In the genomic region with DNA sequence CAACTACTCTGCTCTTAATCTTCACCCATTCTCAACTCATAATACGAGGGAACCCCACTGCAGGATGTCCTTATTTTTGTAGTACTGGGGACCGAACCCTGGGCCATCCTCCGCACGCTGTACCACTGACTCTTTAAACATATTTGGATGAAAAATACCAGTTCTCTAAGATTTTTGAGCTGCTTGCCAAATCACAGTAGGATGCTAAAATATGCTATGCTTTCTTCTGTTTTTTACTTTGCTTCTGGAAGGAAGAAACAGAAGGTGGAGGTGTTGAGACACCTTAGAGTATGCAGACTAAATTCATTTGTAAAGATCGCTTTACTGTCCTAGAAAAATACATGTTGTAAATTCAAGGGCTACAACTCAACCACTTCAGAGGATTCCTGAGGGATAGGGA, we compare ENCODE assay signal across 24 mouse cellular contexts. TPM values are rescaled to one million over a fixed set of nuclear protein-coding genes. Genes with fewer than 3 reads are reported as not detected.
DNase-seq lines count a peak whose midpoint lies in the region; ATAC-seq and TF ChIP-seq lines count a peak whose summit lies in the region.
"Had no signal": no experiment of that assay in that cellular context is flagged by ENCODE, and none has a peak within 500 bp of the region (broad histone marks: within the 10 kb centered on the region; RNA-seq: fewer than 3 reads in every experiment).

No protein-coding gene starts in this region.

- 95% methylated on average over 5 of the region's 5 CpGs for WGBS in heart, embryonic 12.5 days

- H3K36me3 ChIP-seq in heart, embryonic 12.5 days, result peaks cover 70% of the 10 kb centered on the region

- no peak for TF ChIP-seq CTCF in layer of hippocampus, adult 2 months (conservative IDR thresholded peaks at IDR 0.05)
- TF ChIP-seq CTCF in left cerebral cortex, adult 2 months (IDR thresholded peaks at IDR 0.05), result no peak

- no peak overlapping the region for H3K4me2 ChIP-seq in heart, embryonic 12.5 days

- peaks cover 20% of the 10 kb centered on the region for H3K4me1 ChIP-seq in heart, embryonic 12.5 days (replicated peaks)

- H3K9ac ChIP-seq in heart, embryonic 12.5 days, result no peak overlapping the region

- peak overlapping the region; percentile 32; the same call in 1 of the 2 replicates for H3K27ac ChIP-seq in layer of hippocampus, adult 2 months
- H3K27ac ChIP-seq in left cerebral cortex, adult 2 months, result peak overlapping the region; percentile 56
- H3K27ac ChIP-seq in heart, embryonic 12.5 days (ENCODE audit: poor library complexity, severe bottlenecking), result no peak overlapping the region

- H3K4me3 ChIP-seq in layer of hippocampus, adult 2 months, result no peak overlapping the region
- no peak overlapping the region for H3K4me3 ChIP-seq in left cerebral cortex, adult 2 months
- no peak overlapping the region for H3K4me3 ChIP-seq in heart, embryonic 12.5 days

- peak; percentile 3 for ATAC-seq in frontal cortex, adult (ENCODE audit: low TSS enrichment)
- ATAC-seq in heart, embryonic 12.5 days (ENCODE audit: insufficient number of reproducible peaks, low FRiP score), result no peak
- ATAC-seq: activated CD4-positive, CD25-positive, alpha-beta regulatory T cell, adult 4 months; CD4-positive, CD25-positive, alpha-beta regulatory T cell, adult 4 months; Patski had no signal

- no peak for DNase-seq in frontal cortex, adult 2 months (ENCODE audit: extremely low spot score in 1 of 2, low spot score in 1 of 2)
- no peak for DNase-seq in layer of hippocampus, adult 2 months (ENCODE audit: low spot score in 2 of 2)
- no peak for DNase-seq in layer of hippocampus, postnatal 36 days
- no peak for DNase-seq in left cerebral cortex, adult 2 months (ENCODE audit: extremely low spot score in 1 of 2, low spot score in 2 of 2)
- no peak for DNase-seq in left cerebral cortex, postnatal 10 days (ENCODE audit: extremely low spot score in 1 of 2, low spot score in 2 of 2)
- DNase-seq in brain, adult 2 months (ENCODE audit: low read depth, low spot score), result peak; percentile 62
- DNase-seq: adrenal gland, adult 2 months; adrenal gland, adult 8-10 months; adrenal gland, postnatal 10 days; adrenal gland, postnatal 14 days; adrenal gland, postnatal 25 days; adrenal gland, postnatal 36 days; B cell, adult 2 months; cerebellum, adult 11 months; cerebellum, adult 11-12 months; cerebellum, adult 18-20 months had no signal

- intact Hi-C loops in left cerebral cortex, adult 2 months (cut with DNase I), result no loop called here
- intact Hi-C loops in left cerebral cortex, postnatal 10 days (cut with DNase I), result no loop called here

- H3K27me3 ChIP-seq in heart, embryonic 12.5 days (replicated peaks), result no peaks in the 10 kb centered on the region
- H3K27me3 ChIP-seq: CH12.LX, Patski had no signal

- H3K9me3 ChIP-seq in heart, embryonic 12.5 days (replicated peaks), result no peaks in the 10 kb centered on the region
- H3K9me3 ChIP-seq: G1E had no signal

RNA-seq across cellular contexts. Expression of a gene that starts 9.1 kb away (rescaled TPM):
- 174 and 198 TPM in 2 replicates for polyA plus RNA-seq in frontal cortex, adult 2 months (2012; rRNA removed)
- total RNA-seq in layer of hippocampus, adult 2 months (2021), result 100 to 1,000 TPM; 121 TPM
- 100 to 1,000 TPM; 112 to 121 TPM for total RNA-seq in layer of hippocampus, postnatal 36 days (2021)
- total RNA-seq in left cerebral cortex, adult 2 months (2021), result 100 to 1,000 TPM; 172 to 174 TPM
- total RNA-seq in left cerebral cortex, postnatal 10 days (2021), result 100 to 1,000 TPM; 118 to 121 TPM
- 32.4 and 33.3 TPM in 2 replicates for polyA plus RNA-seq in heart, embryonic 12.5 days (2016; fragmentation: Nextera tagmentation; extraction: Ambion mirVana)
- total RNA-seq: MEL had no signal
- polyA plus RNA-seq: activated CD4-positive, CD25-positive, alpha-beta regulatory T cell, adult 4 months; G1E had no signal

RNA-seq across cellular contexts. Expression of a gene that starts 46.1 kb away (rescaled TPM):
- 137 and 174 TPM in 2 replicates for polyA plus RNA-seq in frontal cortex, adult 2 months (2012; rRNA removed)
- 100 to 1,000 TPM; 146 to 154 TPM for total RNA-seq in layer of hippocampus, adult 2 months (2021)
- total RNA-seq in layer of hippocampus, postnatal 36 days (2021), result 100 to 1,000 TPM; 158 to 162 TPM
- 100 to 1,000 TPM; 183 to 186 TPM for total RNA-seq in left cerebral cortex, adult 2 months (2021)
- total RNA-seq in left cerebral cortex, postnatal 10 days (2021), result 100 to 1,000 TPM; 170 TPM
- 106 and 107 TPM in 2 replicates for polyA plus RNA-seq in heart, embryonic 12.5 days (2016; fragmentation: Nextera tagmentation; extraction: Ambion mirVana)

RNA-seq across cellular contexts. Expression of a gene that starts 59.6 kb away (rescaled TPM):
- 0.44 and 1.1 TPM in 2 replicates for polyA plus RNA-seq in frontal cortex, adult 2 months (2012; rRNA removed)
- under 1 TPM; 0.39 to 0.61 TPM for total RNA-seq in layer of hippocampus, adult 2 months (2021)
- total RNA-seq in layer of hippocampus, postnatal 36 days (2021), result under 1 TPM; 0.70 to 0.91 TPM
- 1 to 10 TPM; 1.0 to 1.1 TPM for total RNA-seq in left cerebral cortex, adult 2 months (2021)
- under 1 TPM; 0.36 to 0.54 TPM for total RNA-seq in left cerebral cortex, postnatal 10 days (2021)
- 1.3 and 1.5 TPM in 2 replicates for polyA plus RNA-seq in heart, embryonic 12.5 days (2016; fragmentation: Nextera tagmentation; extraction: Ambion mirVana)
- total RNA-seq: CH12.LX, MEL had no signal
- polyA plus RNA-seq: activated CD4-positive, CD25-positive, alpha-beta regulatory T cell, adult 4 months; G1E had no signal
